Mouse (Mus musculus) ES-E14 (cell line): ENCODE measurements around the gene Dlg2.

Source experiments
- HCFC1 ChIP-seq: IDR thresholded peaks from 2 replicates; pipeline ENCODE4 v1.6.1; 2012; ENCODE audit warnings: low read length, inconsistent platforms, borderline replicate concordance; ENCODE audit not compliant: insufficient read depth
- ZNF384 ChIP-seq: IDR thresholded peaks from 2 replicates; pipeline ENCODE4 v1.6.1; 2012; ENCODE audit warnings: low read depth, low read length, inconsistent platforms

DNA sequence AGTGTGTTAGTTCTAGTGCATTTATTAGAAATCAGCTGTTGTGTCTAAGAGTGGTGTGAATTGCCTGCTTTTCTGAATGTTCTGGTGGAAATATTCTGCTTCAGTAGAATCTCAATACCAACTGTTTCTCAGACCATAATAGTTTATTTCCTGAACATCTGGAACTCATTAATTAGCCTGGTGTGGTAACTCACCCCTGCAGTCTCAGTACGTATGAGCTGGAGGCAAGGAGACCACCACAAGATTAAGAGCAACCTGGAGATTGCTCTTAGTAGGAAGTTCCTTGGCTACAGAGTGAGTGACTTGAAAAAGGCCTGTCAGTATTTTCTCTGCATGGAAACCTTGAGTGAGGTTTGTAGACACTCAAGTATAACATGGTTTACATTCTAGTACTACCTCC lies 1810.6 kb downstream of the Dlg2 start:
- TF ChIP-seq HCFC1 (no peak), ZNF384 (no peak)
